In the genomic region with DNA sequence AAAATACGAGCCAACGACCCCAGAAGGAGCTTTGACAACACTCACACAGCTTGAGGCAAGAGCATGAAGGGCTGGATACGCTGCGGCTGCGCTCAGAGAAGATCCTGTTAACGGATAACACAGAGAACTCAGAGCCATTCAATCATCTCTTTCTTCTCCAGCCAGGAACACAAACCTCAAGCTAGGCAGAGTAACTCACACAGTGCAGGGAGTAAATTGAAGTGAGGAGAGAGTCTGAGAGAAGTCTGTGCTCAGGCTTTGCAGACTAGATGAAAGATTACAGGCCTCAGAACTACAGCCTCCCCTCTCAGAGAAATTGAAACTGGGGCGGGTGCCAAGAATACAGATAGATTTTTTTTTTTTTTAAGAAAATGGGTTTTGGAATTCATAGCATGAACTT, we compare ENCODE assay signal across 14 mouse cellular contexts.
A peak's percentile ranks its signal among the peaks of the same experiment; 100 is the strongest.
DNase-seq lines count a peak whose midpoint lies in the region; ATAC-seq and TF ChIP-seq lines count a peak whose summit lies in the region.
"Had no signal": no experiment of that assay in that cellular context is flagged by ENCODE, and none has a peak within 500 bp of the region (broad histone marks: within the 10 kb centered on the region; RNA-seq: fewer than 3 reads in every experiment).

No protein-coding gene starts in this region.

- no peaks in the 10 kb centered on the region for H3K9me3 ChIP-seq in limb, embryonic 15.5 days
- H3K9me3 ChIP-seq: limb, embryonic 13.5 days; neural tube, embryonic 15.5 days had no signal

- 66% methylated on average over 7 of the region's 7 CpGs for WGBS in kidney, adult 2 months
- 41% methylated on average over 7 of the region's 7 CpGs for WGBS in limb, embryonic 15.5 days

- H3K4me3 ChIP-seq in kidney, adult 2 months (ENCODE audit: insufficient read depth, low read depth, low read length): no peak overlapping the region
- H3K4me3 ChIP-seq in limb, embryonic 15.5 days: no peak overlapping the region
- H3K4me3 ChIP-seq: limb, embryonic 13.5 days; neural tube, embryonic 15.5 days had no signal

- H3K27me3 ChIP-seq in kidney, adult 2 months (replicated peaks; ENCODE audit: control insufficient read depth, insufficient read depth, low read length): no peaks in the 10 kb centered on the region
- no peaks in the 10 kb centered on the region for H3K27me3 ChIP-seq in limb, embryonic 15.5 days
- H3K27me3 ChIP-seq: limb, embryonic 13.5 days; neural tube, embryonic 15.5 days had no signal

- no peak overlapping the region for H3K9ac ChIP-seq in limb, embryonic 15.5 days
- H3K9ac ChIP-seq: limb, embryonic 13.5 days; neural tube, embryonic 15.5 days had no signal

- DNase-seq in cerebellum, postnatal 10 days: peak; percentile 14 to 20
- no peak for DNase-seq in cerebellum, adult 9-10 months
- peak; percentile 7 for DNase-seq in kidney, adult 2 months
- DNase-seq in kidney, adult 18-20 months: no peak
- peak; percentile 38 for DNase-seq in 3T3-L1 (ENCODE audit: low read depth, low spot score)
- no peak for DNase-seq in thymus, postnatal 0 days (ENCODE audit: low spot score)
- DNase-seq in Muller cell, postnatal 12 days (ENCODE audit: inconsistent ontology term): no peak
- DNase-seq: cerebellum, adult 18-20 months; gastrocnemius, postnatal 25 days; heart, postnatal 4 days; thymus, adult 2 months had no signal

- no peak overlapping the region for H3K4me2 ChIP-seq in limb, embryonic 15.5 days
- H3K4me2 ChIP-seq: limb, embryonic 13.5 days; neural tube, embryonic 15.5 days had no signal

- TF ChIP-seq POLR2A in kidney, adult 2 months (IDR thresholded peaks at IDR 0.05; ENCODE audit: low read depth, low read length): no peak

- H3K36me3 ChIP-seq in kidney, adult 2 months (ENCODE audit: control insufficient read depth, insufficient read depth, low read length): no peaks in the 10 kb centered on the region
- no peaks in the 10 kb centered on the region for H3K36me3 ChIP-seq in limb, embryonic 15.5 days
- H3K36me3 ChIP-seq: limb, embryonic 13.5 days; neural tube, embryonic 15.5 days had no signal

- no peak for ATAC-seq in limb, embryonic 15.5 days (ENCODE audit: insufficient number of reproducible peaks, low FRiP score, low TSS enrichment, low read depth)

- no peak overlapping the region for H3K27ac ChIP-seq in kidney, adult 2 months (ENCODE audit: insufficient read depth, low read depth, low read length)
- 0 out of 2 replicates have a peak overlapping the region, but pooled peaks have one; percentile 38 for H3K27ac ChIP-seq in limb, embryonic 15.5 days
- H3K27ac ChIP-seq: limb, embryonic 13.5 days; neural tube, embryonic 15.5 days had no signal

- TF ChIP-seq CTCF in kidney, adult 2 months (conservative IDR thresholded peaks at IDR 0.05; ENCODE audit: insufficient read depth, insufficient read length, low read depth, low read length): no peak

- H3K4me1 ChIP-seq in kidney, adult 2 months (ENCODE audit: control insufficient read depth, insufficient read depth, low read length): no peaks in the 10 kb centered on the region
- 0 out of 2 replicates have a peak, but pooled peaks cover 7% of the 10 kb centered on the region for H3K4me1 ChIP-seq in limb, embryonic 15.5 days

Comparison
In these comparisons a context has a peak if more than half of its experiments do, and no peak if none do; other contexts are left out.
1. DNase-seq: peak in cerebellum, postnatal 10 days (2 of 2), kidney, adult 2 months (single experiment) and 3T3-L1 (single experiment); none in cerebellum, adult 9-10 months (single experiment), kidney, adult 18-20 months (single experiment), thymus, postnatal 0 days (single experiment) and Muller cell, postnatal 12 days (single experiment).